Mouse (Mus musculus): ENCODE results near the gene Tspan31. TPM values are rescaled to one million over a fixed set of nuclear protein-coding genes. Genes with fewer than 3 reads are reported as not detected.

Tspan31 gene
- total and polyA plus RNA-seq, 2 experiments from 2014 or later: 73.5 to 117 TPM

GRCm38 (mm10) chr10:127078677-127079575, 8.9 kb upstream of the Tspan31 start:
- H3K27ac ChIP-seq (ENCODE audit: low read depth): no peak overlapping the region
- DNase-seq (ENCODE audit: low spot score) (no peak), ATAC-seq (ENCODE audit: insufficient read depth, low read depth) (no peak; the same call in 1 of the 2 replicates)
- TF ChIP-seq CTCF (IDR thresholded peaks at IDR 0.05; ENCODE audit: low read depth): no peak
- no peak for TF ChIP-seq EP300 (IDR thresholded peaks at IDR 0.05; ENCODE audit: low read depth)
- H3K36me3 ChIP-seq (replicated peaks; ENCODE audit: control insufficient read depth, insufficient read depth, low read length): no peaks in the 10 kb centered on the region
- H3K4me1 ChIP-seq (ENCODE audit: control insufficient read depth, insufficient read depth): no peaks in the 10 kb centered on the region
- H3K27me3 ChIP-seq (ENCODE audit: control insufficient read depth, insufficient read depth, low read length): peaks cover 86% of the 10 kb centered on the region
- H3K4me2 ChIP-seq (ENCODE audit: low read depth, low read length): peak overlapping the region; percentile 65
- 5% methylated on average over 29 of the region's 49 CpGs for WGBS
- H3K9ac ChIP-seq (replicated peaks; ENCODE audit: low read depth, low read length): 0 out of 2 replicates have a peak overlapping the region, but pooled peaks have one; percentile 25
- no peaks in the 10 kb centered on the region for H3K9me3 ChIP-seq (replicated peaks; ENCODE audit: control insufficient read depth, low read length)
- peak overlapping the region; percentile 45 for H3K4me3 ChIP-seq (ENCODE audit: low read depth, low read length)

- Histone ChIP-seq H3K9ac (replicated peaks; ENCODE audit: low read depth, low read length) (no peak overlapping the region), H3K9me3 (replicated peaks; ENCODE audit: control insufficient read depth, low read length) (no peaks in the 10 kb centered on the region), H3K27me3 (ENCODE audit: control insufficient read depth, insufficient read depth, low read length) (peaks cover 80% of the 10 kb centered on the region), H3K4me3 (ENCODE audit: low read depth, low read length) (peak overlapping the region; percentile 45; the same call in 1 of the 2 replicates), H3K27ac (ENCODE audit: low read depth) (no peak overlapping the region), H3K36me3 (replicated peaks; ENCODE audit: control insufficient read depth, insufficient read depth, low read length) (no peaks in the 10 kb centered on the region), H3K4me2 (ENCODE audit: low read depth, low read length) (no peak overlapping the region; the same call in 1 of the 2 replicates), H3K4me1 (ENCODE audit: control insufficient read depth, insufficient read depth) (no peaks in the 10 kb centered on the region)
- ATAC-seq (ENCODE audit: insufficient read depth, low read depth) (no peak), DNase-seq (ENCODE audit: low spot score) (no peak)
- TF ChIP-seq EP300 (IDR thresholded peaks at IDR 0.05; ENCODE audit: low read depth) (no peak), CTCF (IDR thresholded peaks at IDR 0.05; ENCODE audit: low read depth) (no peak)
- WGBS: 9% methylated on average over 12 of the region's 12 CpGs
Observed at GRCm38 (mm10) chr10:127078001-127078676, 8.1 kb upstream of the Tspan31 start.

GRCm38 (mm10) chr10:127077515-127077914, 7.5 kb upstream of the Tspan31 start:
- Histone ChIP-seq H3K4me3 (ENCODE audit: low read depth, low read length) (no peak overlapping the region), H3K4me1 (ENCODE audit: control insufficient read depth, insufficient read depth) (no peaks in the 10 kb centered on the region), H3K36me3 (replicated peaks; ENCODE audit: control insufficient read depth, insufficient read depth, low read length) (no peaks in the 10 kb centered on the region), H3K27ac (ENCODE audit: low read depth) (no peak overlapping the region), H3K27me3 (ENCODE audit: control insufficient read depth, insufficient read depth, low read length) (peaks cover 74% of the 10 kb centered on the region), H3K4me2 (ENCODE audit: low read depth, low read length) (no peak overlapping the region), H3K9me3 (replicated peaks; ENCODE audit: control insufficient read depth, low read length) (no peaks in the 10 kb centered on the region), H3K9ac (replicated peaks; ENCODE audit: low read depth, low read length) (no peak overlapping the region)
- 10% methylated on average over 10 of the region's 10 CpGs for WGBS
- ATAC-seq (ENCODE audit: insufficient read depth, low read depth) (no peak), DNase-seq (ENCODE audit: low spot score) (no peak)
- TF ChIP-seq CTCF (IDR thresholded peaks at IDR 0.05; ENCODE audit: low read depth) (no peak), EP300 (IDR thresholded peaks at IDR 0.05; ENCODE audit: low read depth) (no peak)

GRCm38 (mm10) chr10:127076082-127076481, 6.0 kb upstream of the Tspan31 start:
- peaks cover 60% of the 10 kb centered on the region for H3K27me3 ChIP-seq (ENCODE audit: control insufficient read depth, insufficient read depth, low read length)
- peaks cover 2% of the 10 kb centered on the region; the same call in 1 of the 2 replicates for H3K4me1 ChIP-seq (ENCODE audit: control insufficient read depth, insufficient read depth)
- H3K4me2 ChIP-seq (ENCODE audit: low read depth, low read length): no peak overlapping the region; the same call in 1 of the 2 replicates
- H3K36me3 ChIP-seq (replicated peaks; ENCODE audit: control insufficient read depth, insufficient read depth, low read length): no peaks in the 10 kb centered on the region
- ATAC-seq (ENCODE audit: insufficient read depth, low read depth) (no peak), DNase-seq (ENCODE audit: low spot score) (no peak)
- TF ChIP-seq CTCF (IDR thresholded peaks at IDR 0.05; ENCODE audit: low read depth) (no peak), EP300 (IDR thresholded peaks at IDR 0.05; ENCODE audit: low read depth) (no peak)
- peak overlapping the region; percentile 15; the same call in 1 of the 2 replicates for H3K4me3 ChIP-seq (ENCODE audit: low read depth, low read length)
- no peak overlapping the region for H3K27ac ChIP-seq (ENCODE audit: low read depth)
- no peaks in the 10 kb centered on the region for H3K9me3 ChIP-seq (replicated peaks; ENCODE audit: control insufficient read depth, low read length)
- 28% methylated on average over 4 of the region's 4 CpGs for WGBS
- no peak overlapping the region for H3K9ac ChIP-seq (replicated peaks; ENCODE audit: low read depth, low read length)

GRCm38 (mm10) chr10:127075651-127076050, 5.6 kb upstream of the Tspan31 start:
- no peak overlapping the region for H3K27ac ChIP-seq (ENCODE audit: low read depth)
- H3K36me3 ChIP-seq (replicated peaks; ENCODE audit: control insufficient read depth, insufficient read depth, low read length): no peaks in the 10 kb centered on the region
- 61% methylated on average over 8 of the region's 8 CpGs for WGBS
- DNase-seq (ENCODE audit: low spot score) (no peak), ATAC-seq (ENCODE audit: insufficient read depth, low read depth) (no peak)
- H3K9ac ChIP-seq (replicated peaks; ENCODE audit: low read depth, low read length): no peak overlapping the region
- H3K9me3 ChIP-seq (replicated peaks; ENCODE audit: control insufficient read depth, low read length): no peaks in the 10 kb centered on the region
- peaks cover 7% of the 10 kb centered on the region; the same call in 1 of the 2 replicates for H3K4me1 ChIP-seq (ENCODE audit: control insufficient read depth, insufficient read depth)
- TF ChIP-seq EP300 (IDR thresholded peaks at IDR 0.05; ENCODE audit: low read depth) (no peak), CTCF (IDR thresholded peaks at IDR 0.05; ENCODE audit: low read depth) (no peak)
- H3K27me3 ChIP-seq (ENCODE audit: control insufficient read depth, insufficient read depth, low read length): peaks cover 56% of the 10 kb centered on the region
- peak overlapping the region; percentile 15; the same call in 1 of the 2 replicates for H3K4me3 ChIP-seq (ENCODE audit: low read depth, low read length)
- peak overlapping the region; percentile 28; the same call in 1 of the 2 replicates for H3K4me2 ChIP-seq (ENCODE audit: low read depth, low read length)
